Mouse (Mus musculus) ES-E14 (cell line): ENCODE measurements around the gene Nyap1. TPM values are rescaled to one million over a fixed set of nuclear protein-coding genes. Genes with fewer than 3 reads are reported as not detected.

Source experiments
- DNase-seq: peaks from one replicate; pipeline ENCODE4 v3.0.0-alpha.2; 2013; ENCODE audit warnings: low read depth, low spot score
- H3K27ac ChIP-seq: 2 replicates; pipeline ENCODE4 v1.5.1; 2012; ENCODE audit warnings: low read depth, mild to moderate bottlenecking, low read length, moderate library complexity, mixed read lengths; ENCODE audit not compliant: poor library complexity, insufficient read depth, severe bottlenecking
- H3K36me3 ChIP-seq: 2 replicates; pipeline ENCODE4 v1.6.1; 2012; ENCODE audit warnings: mild to moderate bottlenecking, low read length, moderate library complexity, mixed read lengths; ENCODE audit not compliant: control insufficient read depth, poor library complexity, insufficient read depth, severe bottlenecking
- H3K4me1 ChIP-seq, 2 experiments: fragments of 150-350 bp in 1 of 2; sonication (generic) in 1 of 2; 2 replicates each; pipeline ENCODE4 v1.6.1; 2012; ENCODE audit warnings: low read length in 2 of 2, mild to moderate bottlenecking in 1 of 2, mixed read lengths in 1 of 2; ENCODE audit not compliant: control insufficient read depth in 2 of 2, insufficient read depth in 2 of 2, poor library complexity in 1 of 2
- H3K4me3 ChIP-seq, 2 experiments: fragments of 150-350 bp in 1 of 2; sonication (generic) in 1 of 2; 2 replicates each; pipeline ENCODE4 v1.5.1; 2012; ENCODE audit warnings: low read length in 2 of 2, low read depth in 1 of 2, mild to moderate bottlenecking in 1 of 2, mixed read lengths in 1 of 2; ENCODE audit not compliant: insufficient read depth in 1 of 2, poor library complexity in 1 of 2, severe bottlenecking in 1 of 2
- H3K9ac ChIP-seq: 2 replicates; pipeline ENCODE4 v1.6.1; 2012; ENCODE audit warnings: low read depth, mild to moderate bottlenecking, low read length, mixed read lengths; ENCODE audit not compliant: poor library complexity, insufficient read depth, severe bottlenecking
- H3K9me3 ChIP-seq: fragments of 150-350 bp; sonication (generic); 2 replicates; pipeline ENCODE4 v1.6.1; 2012; ENCODE audit warnings: low read depth, mild to moderate bottlenecking, low read length; ENCODE audit not compliant: control insufficient read depth, insufficient read depth
- CHD2 ChIP-seq: IDR thresholded peaks from 2 replicates; pipeline ENCODE4 v1.6.1; 2014; ENCODE audit warnings: mild to moderate bottlenecking, low read depth, low read length, inconsistent platforms
- HCFC1 ChIP-seq: IDR thresholded peaks from 2 replicates; pipeline ENCODE4 v1.6.1; 2012; ENCODE audit warnings: low read length, inconsistent platforms, borderline replicate concordance; ENCODE audit not compliant: insufficient read depth
- MAFK ChIP-seq: IDR thresholded peaks from 2 replicates; pipeline ENCODE4 v1.6.1; 2014; ENCODE audit warnings: mild to moderate bottlenecking, low read depth, low read length, inconsistent platforms; ENCODE audit not compliant: insufficient read depth
- ZC3H11A ChIP-seq: IDR thresholded peaks from 2 replicates; pipeline ENCODE4 v1.6.1; 2012; ENCODE audit warnings: low read depth, mild to moderate bottlenecking, inconsistent platforms, low read length, borderline replicate concordance
- ZNF384 ChIP-seq: IDR thresholded peaks from 2 replicates; pipeline ENCODE4 v1.6.1; 2012; ENCODE audit warnings: low read depth, low read length, inconsistent platforms
- in situ Hi-C, 2 experiments: fragments of 600-800 bp; cut with MboI; formaldehyde crosslinking; loops; one replicate each; pipeline ENCODE4 v1.15.1; 2025; ENCODE audit warnings: low sequenced_read_pairs in 2 of 2, inconsistent platforms in 1 of 2; ENCODE audit not compliant: unreplicated experiment in 2 of 2
- total RNA-seq: library from RNA; depleted of rRNA; stranded (reverse); fragments of 300-350 nt; gene quantifications from 2 replicates; pipeline ENCODE4 v1.2.3, GENCODE M21; 2012

Gene Nyap1
- total RNA-seq, 1 experiment = 7.4 TPM

DNA sequence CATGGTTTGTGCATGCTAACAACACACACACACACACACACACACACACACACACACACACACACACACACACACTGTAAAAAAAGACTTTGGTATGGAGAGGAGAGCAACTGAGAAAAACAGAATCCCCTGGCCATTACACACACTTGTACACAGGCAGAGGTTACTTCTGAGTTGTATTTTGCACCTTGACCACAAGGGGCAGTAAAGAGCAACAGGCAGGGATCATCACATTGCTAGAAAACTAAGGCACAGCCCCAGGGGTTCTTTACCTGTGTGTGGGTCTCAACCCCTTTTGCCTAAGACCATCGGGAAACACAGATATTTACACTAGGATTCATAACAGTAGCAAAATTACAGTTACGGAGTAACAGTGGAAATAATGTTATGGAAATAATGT, 29.3 kb upstream of the Nyap1 start:
- no peak for TF ChIP-seq MAFK
- TF ChIP-seq ZC3H11A = peak; percentile 5; the same call in 1 of the 2 replicates
- no peak for TF ChIP-seq ZNF384
- DNase-seq = peak; percentile 81
- H3K9ac ChIP-seq = no peak overlapping the region
- no peaks in the 10 kb centered on the region for H3K36me3 ChIP-seq
- no peak overlapping the region for H3K4me3 ChIP-seq
- no peak overlapping the region for H3K27ac ChIP-seq
- no peaks in the 10 kb centered on the region for H3K9me3 ChIP-seq
- H3K4me1 ChIP-seq = peaks cover 0 to 7% of the 10 kb centered on the region in 2 experiments; a peak in 2 of 4 replicates
- in situ Hi-C loops = no loop called here

DNA sequence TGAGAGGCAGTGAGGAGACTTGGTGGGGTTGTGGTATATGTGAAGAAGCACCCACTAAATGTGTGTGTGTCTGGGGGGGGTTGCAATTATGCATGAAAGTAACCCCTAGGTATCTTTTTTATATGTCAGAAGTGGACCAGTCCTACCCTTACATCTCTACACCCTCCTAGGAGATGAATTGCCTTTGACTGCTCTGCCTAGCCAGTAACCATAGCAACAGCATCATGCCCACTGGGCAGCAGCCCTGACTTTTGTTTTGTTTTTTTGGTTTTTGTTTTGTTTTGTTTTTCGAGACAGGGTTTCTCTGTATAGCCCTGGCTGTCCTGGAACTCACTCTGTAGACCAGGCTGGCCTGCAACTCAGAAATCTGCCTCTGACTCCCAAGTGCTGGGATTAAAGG, 27.1 kb upstream of the Nyap1 start:
- no peak overlapping the region for H3K27ac ChIP-seq
- no peaks in the 10 kb centered on the region for H3K9me3 ChIP-seq
- in situ Hi-C loops = loop anchor here in 1 of 2 experiments (10.0 kb wide), 1 partner anchor 114 kb away; no protein-coding TSS in a partner anchor
- no peak overlapping the region for H3K9ac ChIP-seq
- peaks cover 2 to 15% of the 10 kb centered on the region in 2 experiments; a peak in 2 of 4 replicates for H3K4me1 ChIP-seq
- H3K4me3 ChIP-seq = no peak overlapping the region
- TF ChIP-seq HCFC1 = no peak
- TF ChIP-seq ZNF384 = no peak
- no peak for TF ChIP-seq ZC3H11A
- TF ChIP-seq CHD2 = no peak
- no peak for TF ChIP-seq MAFK
- DNase-seq = no peak
- H3K36me3 ChIP-seq = no peaks in the 10 kb centered on the region

DNA sequence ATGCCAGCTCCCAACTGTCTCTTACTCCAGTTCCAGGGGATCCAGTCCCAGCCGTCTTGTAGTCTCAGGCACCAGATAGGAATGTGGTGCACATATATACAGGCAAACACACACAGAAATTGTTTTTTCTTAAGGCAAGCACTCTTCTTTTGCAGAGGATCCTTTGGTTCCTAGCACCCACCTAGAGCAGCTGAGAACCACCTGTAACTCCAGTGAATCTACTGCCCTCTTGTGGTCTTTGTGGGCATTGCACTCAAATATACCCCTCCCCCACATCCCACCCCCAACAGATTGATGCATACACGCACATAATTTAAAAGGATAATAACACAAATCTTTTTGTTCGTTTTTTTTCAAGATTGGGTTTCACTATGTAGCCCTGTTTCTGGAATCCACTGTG, 24.9 kb upstream of the Nyap1 start:
- no peak for DNase-seq
- TF ChIP-seq ZC3H11A = no peak
- TF ChIP-seq CHD2 = no peak
- TF ChIP-seq MAFK = no peak
- TF ChIP-seq ZNF384 = no peak
- TF ChIP-seq HCFC1 = no peak

DNA sequence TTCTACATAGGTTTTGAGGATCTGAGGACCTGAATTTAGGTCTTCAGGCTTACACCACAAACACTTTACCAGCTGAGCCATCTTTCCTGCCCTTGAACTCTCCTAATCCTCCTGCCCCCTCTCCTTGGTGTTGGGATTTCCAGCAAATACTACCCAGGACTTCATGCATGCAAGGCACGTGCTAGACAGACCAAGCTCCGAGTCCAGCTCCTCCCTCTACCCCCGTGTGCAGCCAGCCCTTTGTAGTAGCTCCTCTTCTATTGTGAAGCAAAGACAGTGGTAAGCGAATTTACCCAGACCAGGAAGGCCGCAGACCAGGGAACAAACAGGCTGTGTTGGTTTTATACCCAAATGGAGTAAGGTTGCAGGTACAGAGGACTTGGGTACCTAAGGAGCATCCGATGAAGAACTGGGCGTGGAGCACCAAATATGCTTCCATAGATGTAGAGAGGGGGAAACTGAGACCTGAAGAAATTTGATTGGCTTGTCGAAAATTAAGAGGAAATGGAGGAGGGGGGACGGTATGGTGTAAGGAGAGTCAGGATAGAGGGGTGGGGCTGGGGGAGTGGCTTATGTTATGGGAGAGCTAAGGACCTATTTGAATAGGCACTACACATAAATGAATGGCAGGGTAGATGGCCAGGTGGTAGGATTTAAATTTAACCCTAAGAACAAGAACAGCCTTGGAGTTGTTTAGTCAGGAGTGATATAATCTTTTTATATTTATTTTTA, 23.4 kb upstream of the Nyap1 start:
- Histone ChIP-seq H3K9me3 (no peaks in the 10 kb centered on the region), H3K36me3 (no peaks in the 10 kb centered on the region), H3K4me3 (no peak overlapping the region), H3K9ac (no peak overlapping the region), H3K27ac (no peak overlapping the region), H3K4me1 (peaks cover 2 to 12% of the 10 kb centered on the region in 2 experiments; a peak in 2 of 4 replicates)
- no peak for DNase-seq
- TF ChIP-seq HCFC1 = no peak
- no peak for TF ChIP-seq CHD2
- no peak for TF ChIP-seq MAFK
- no peak for TF ChIP-seq ZC3H11A
- TF ChIP-seq ZNF384 = no peak
- in situ Hi-C loops = loop anchor here in 1 of 2 experiments (10.0 kb wide), 1 partner anchor 110 kb away; no protein-coding TSS in a partner anchor

More for the DNA sequence above, 24.9 kb upstream of the Nyap1 start:
- Histone ChIP-seq H3K9ac (no peak overlapping the region), H3K4me1 (peaks cover 2 to 15% of the 10 kb centered on the region in 2 experiments; a peak in 2 of 4 replicates), H3K4me3 (no peak overlapping the region), H3K36me3 (no peaks in the 10 kb centered on the region), H3K27ac (no peak overlapping the region), H3K9me3 (no peaks in the 10 kb centered on the region)
- in situ Hi-C loops = loop anchor here in 1 of 2 experiments (10.0 kb wide), 1 partner anchor 111 kb away; no protein-coding TSS in a partner anchor
